Mouse (Mus musculus) lung, embryonic 15.5 days (tissue): Measurements from ENCODE around the gene Cdr2. TPM values are rescaled to one million over a fixed set of nuclear protein-coding genes. Genes with fewer than 3 reads are reported as not detected.
"Not testable (repeated sequence)": the region's sequence is repeated elsewhere in the genome, so short reads cannot be mapped to it uniquely, and the experiment has no call there.

Experiments
- ATAC-seq: fragments of 200-750 bp; cut with Nextera tagmentation; 2 replicates; pipeline ENCODE4 v1.8.0; 2017; ENCODE audit warnings: moderate number of reproducible peaks, borderline replicate concordance; ENCODE audit not compliant: low FRiP score, low TSS enrichment; ENCODE audit errors: extremely low read depth
- H3K27ac ChIP-seq: fragments of 300-500 bp; sonication (generic); 2 replicates; pipeline ENCODE4 v1.5.1; 2015; ENCODE audit warnings: moderate library complexity, mild to moderate bottlenecking, inconsistent platforms
- H3K27me3 ChIP-seq: fragments of 300-500 bp; sonication (generic); 2 replicates; pipeline ENCODE4 v1.6.1; 2015; ENCODE audit warnings: inconsistent platforms
- H3K36me3 ChIP-seq: fragments of 300-500 bp; sonication (generic); 2 replicates; pipeline ENCODE4 v1.6.1; 2015; ENCODE audit warnings: inconsistent platforms
- H3K4me1 ChIP-seq: fragments of 300-500 bp; sonication (generic); 2 replicates; pipeline ENCODE4 v1.6.1; 2015; ENCODE audit warnings: inconsistent platforms
- H3K4me2 ChIP-seq: fragments of 300-500 bp; sonication (generic); 2 replicates; pipeline ENCODE4 v1.6.1; 2015; ENCODE audit warnings: inconsistent platforms, mild to moderate bottlenecking, moderate library complexity
- H3K4me3 ChIP-seq: fragments of 300-500 bp; sonication (generic); 2 replicates; pipeline ENCODE4 v1.5.1; 2015; ENCODE audit warnings: mild to moderate bottlenecking, inconsistent platforms
- H3K9ac ChIP-seq: fragments of 300-500 bp; sonication (generic); 2 replicates; pipeline ENCODE4 v1.6.1; 2015; ENCODE audit warnings: inconsistent platforms
- H3K9me3 ChIP-seq: fragments of 300-500 bp; sonication (generic); 2 replicates; pipeline ENCODE4 v1.6.1; 2016; ENCODE audit warnings: inconsistent platforms
- whole genome bisulfite sequencing: fragments of 180-500 bp; shearing (Covaris S2); methylation state at CpG from one replicate; pipeline ENCODE4 v1.1.7; 2015; 5-methylcytosine and 5-hydroxymethylcytosine counted together
- polyA plus RNA-seq: library from polyadenylated mRNA; unstranded; fragments of >200 nt; fragmentation: Nextera tagmentation; extraction: Ambion mirVana; gene quantifications from 2 replicates; pipeline ENCODE4 v1.2.1, GENCODE M21; 2015

Cdr2 gene
- polyA plus RNA-seq, 1 experiment from 2014 or later: 10.9 TPM

GRCm38 (mm10) chr7:120933110-120933509, 49.0 kb downstream of the Cdr2 start:
- peaks cover 63% of the 10 kb centered on the region for H3K36me3 ChIP-seq
- 92% methylated on average over 7 of the region's 7 CpGs for WGBS
- H3K27ac ChIP-seq: no peak overlapping the region

GRCm38 (mm10) chr7:120918526-120918962, 63.6 kb downstream of the Cdr2 start:
- Histone ChIP-seq H3K27ac (peak overlapping the region; percentile 81), H3K27me3 (no peaks in the 10 kb centered on the region), H3K4me3 (peak overlapping the region; percentile 87), H3K9me3 (no peaks in the 10 kb centered on the region), H3K36me3 (no peaks in the 10 kb centered on the region), H3K4me2 (peak overlapping the region; percentile 80), H3K9ac (peak overlapping the region; percentile 77), H3K4me1 (peaks cover 17% of the 10 kb centered on the region)
- peak; percentile 27; the same call in 1 of the 2 replicates for ATAC-seq
- 5% methylated on average over 10 of the region's 10 CpGs for WGBS

More at GRCm38 (mm10) chr7:120933110-120933509, 49.0 kb downstream of the Cdr2 start:
- Histone ChIP-seq H3K9me3 (no peaks in the 10 kb centered on the region), H3K4me1 (no peaks in the 10 kb centered on the region), H3K9ac (no peak overlapping the region), H3K27me3 (no peaks in the 10 kb centered on the region), H3K4me3 (no peak overlapping the region), H3K4me2 (no peak overlapping the region)
- ATAC-seq: no peak

GRCm38 (mm10) chr7:120917592-120918461, 64.3 kb downstream of the Cdr2 start, which contains the start of gene Polr3e:
TSS of gene Polr3e (plus strand) at chr7:120917744.
- Histone ChIP-seq H3K4me1 (peaks cover 17% of the 10 kb centered on the region), H3K27me3 (no peaks in the 10 kb centered on the region), H3K9ac (peak within 1 kb of the TSS; percentile 77), H3K36me3 (no peaks in the 10 kb centered on the region), H3K4me2 (peak within 1 kb of the TSS; percentile 80), H3K4me3 (peak within 1 kb of the TSS; percentile 87), H3K27ac (peak within 1 kb of the TSS; percentile 81), H3K9me3 (no peaks in the 10 kb centered on the region)
- WGBS: under 1% methylated on average over 81 of the region's 102 CpGs
- ATAC-seq: peak; percentile 97

- whole genome bisulfite sequencing: 5% methylated on average over 12 of the region's 12 CpGs
- ATAC-seq: peak; percentile 91
- H3K27me3 ChIP-seq: no peaks in the 10 kb centered on the region
- H3K9me3 ChIP-seq: no peaks in the 10 kb centered on the region
- no peaks in the 10 kb centered on the region for H3K36me3 ChIP-seq
- H3K4me3 ChIP-seq: peak overlapping the region; percentile 87
- peaks cover 17% of the 10 kb centered on the region for H3K4me1 ChIP-seq
- H3K4me2 ChIP-seq: peak overlapping the region; percentile 46
- H3K9ac ChIP-seq: peak overlapping the region; percentile 10
- H3K27ac ChIP-seq: no peak overlapping the region
Measured at GRCm38 (mm10) chr7:120917279-120917591, 64.9 kb downstream of the Cdr2 start.

DNA sequence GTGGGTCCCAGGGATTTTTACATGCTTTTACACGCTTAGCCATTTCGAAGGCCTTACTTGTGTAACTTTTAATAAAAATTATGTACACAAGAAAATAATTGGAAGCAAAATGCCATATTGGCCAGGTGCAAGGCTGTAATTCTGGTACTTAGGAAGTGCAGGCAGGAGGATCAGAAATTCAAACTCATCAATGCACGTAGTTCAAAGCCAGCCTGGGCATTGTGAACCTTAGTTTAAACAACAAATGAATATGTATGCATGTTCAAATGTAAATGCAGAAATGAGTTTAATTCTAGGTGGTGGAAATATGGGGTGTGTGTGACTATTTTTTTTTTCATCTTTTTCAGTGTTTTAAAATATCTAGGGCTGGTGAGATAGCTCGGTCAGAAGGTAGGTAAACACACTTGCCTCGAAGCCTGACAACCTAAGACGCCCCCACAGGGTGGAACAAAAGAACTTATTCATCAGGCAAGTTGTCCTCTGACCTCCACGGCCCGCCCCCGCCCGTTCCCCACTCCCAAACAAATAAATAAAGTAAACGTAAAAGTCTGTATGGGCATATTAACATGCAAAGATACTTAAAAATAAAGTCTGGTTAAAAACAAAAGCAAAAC, 65.7 kb downstream of the Cdr2 start:
- H3K27ac ChIP-seq: no peak overlapping the region
- no peak overlapping the region for H3K9ac ChIP-seq
- H3K27me3 ChIP-seq: no peaks in the 10 kb centered on the region
- peak overlapping the region; percentile 87 for H3K4me3 ChIP-seq
- no peaks in the 10 kb centered on the region for H3K36me3 ChIP-seq
- H3K4me1 ChIP-seq: peaks cover 17% of the 10 kb centered on the region
- H3K9me3 ChIP-seq: no peaks in the 10 kb centered on the region
- 22% methylated on average over 11 of the region's 11 CpGs for WGBS
- peak overlapping the region; percentile 46; the same call in 1 of the 2 replicates for H3K4me2 ChIP-seq
- no peak for ATAC-seq

DNA sequence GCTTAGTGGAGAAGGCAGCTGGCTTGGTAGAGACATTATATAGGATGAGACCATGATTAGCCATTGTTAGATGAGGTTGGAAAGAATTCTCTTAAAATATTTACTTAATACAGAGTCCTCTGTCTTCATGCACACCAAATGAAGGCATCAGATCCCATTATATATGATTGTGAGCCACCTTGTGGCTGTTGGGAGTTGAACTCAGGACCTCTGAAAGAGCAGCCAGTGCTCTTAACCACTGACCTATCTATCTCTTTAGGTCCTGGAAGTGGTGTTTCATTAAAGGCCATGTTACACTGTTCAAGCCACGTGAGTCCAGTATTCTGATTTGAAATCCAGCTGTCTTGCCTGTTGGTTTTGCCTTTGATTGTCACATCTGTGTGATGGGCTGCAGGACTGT, 68.8 kb downstream of the Cdr2 start:
- ATAC-seq: no peak
- WGBS: 35% methylated on average over 1 of the region's 1 CpGs

GRCm38 (mm10) chr7:120911268-120911667, 70.8 kb downstream of the Cdr2 start:
- H3K4me1 ChIP-seq, H3K27me3 ChIP-seq, H3K4me3 ChIP-seq, H3K27ac ChIP-seq, ATAC-seq, H3K9ac ChIP-seq, H3K9me3 ChIP-seq, H3K36me3 ChIP-seq, H3K4me2 ChIP-seq: not testable (repeated sequence)
- 84% methylated on average over 6 of the region's 6 CpGs for WGBS

More for the DNA sequence above, 68.8 kb downstream of the Cdr2 start:
- H3K36me3 ChIP-seq: no peaks in the 10 kb centered on the region
- no peak overlapping the region for H3K27ac ChIP-seq
- H3K4me2 ChIP-seq: no peak overlapping the region
- no peak overlapping the region for H3K9ac ChIP-seq
- H3K27me3 ChIP-seq: no peaks in the 10 kb centered on the region
- no peak overlapping the region for H3K4me3 ChIP-seq
- no peaks in the 10 kb centered on the region for H3K9me3 ChIP-seq
- peaks cover 2% of the 10 kb centered on the region for H3K4me1 ChIP-seq

- not testable (repeated sequence) for H3K27ac ChIP-seq, H3K36me3 ChIP-seq, H3K27me3 ChIP-seq, H3K9me3 ChIP-seq, H3K4me3 ChIP-seq, H3K4me1 ChIP-seq, H3K9ac ChIP-seq, ATAC-seq, H3K4me2 ChIP-seq
- WGBS: 69% methylated on average over 3 of the region's 3 CpGs
Measured at GRCm38 (mm10) chr7:120910172-120910571, 71.9 kb downstream of the Cdr2 start.

Other genes with a start within 250 kb of the Cdr2 start
- 1.1 and 1.3 TPM in 2 replicates for gene Vwa3a, start 243.0 kb downstream of the Cdr2 start, polyA plus RNA-seq
- gene Gm5737, start 169.9 kb downstream of the Cdr2 start, polyA plus RNA-seq: not detected in 2 replicates
- gene Eef2k, start 139.5 kb downstream of the Cdr2 start, polyA plus RNA-seq: 35.5 and 42.1 TPM in 2 replicates
- gene Polr3e, start 64.6 kb downstream of the Cdr2 start, polyA plus RNA-seq: 33.3 and 34.0 TPM in 2 replicates
- 0.36 TPM in 1 of 2 replicates, not detected in the other for gene Mfsd13b, start 197 bp upstream of the Cdr2 start, polyA plus RNA-seq
- 146 and 149 TPM in 2 replicates for gene Mettl9, start 52.1 kb upstream of the Cdr2 start, polyA plus RNA-seq
- gene Igsf6, start 92.3 kb upstream of the Cdr2 start, polyA plus RNA-seq: 2.2 and 3.1 TPM in 2 replicates
- gene Otoa, start 99.3 kb upstream of the Cdr2 start, polyA plus RNA-seq: not detected in 2 replicates